Mouse (Mus musculus) frontal cortex, postnatal 14 days (tissue): ENCODE data around the gene Grip1.

Experiments
- DNase-seq, 2 experiments: peaks; one replicate each; pipeline ENCODE4 v3.0.0; 2022; ENCODE audit warnings: low spot score in 2 of 2

The Grip1 gene

GRCm38 (mm10) chr10:119756271-119756670 is 302.6 kb downstream of the Grip1 start:
- no peak for DNase-seq

DNA sequence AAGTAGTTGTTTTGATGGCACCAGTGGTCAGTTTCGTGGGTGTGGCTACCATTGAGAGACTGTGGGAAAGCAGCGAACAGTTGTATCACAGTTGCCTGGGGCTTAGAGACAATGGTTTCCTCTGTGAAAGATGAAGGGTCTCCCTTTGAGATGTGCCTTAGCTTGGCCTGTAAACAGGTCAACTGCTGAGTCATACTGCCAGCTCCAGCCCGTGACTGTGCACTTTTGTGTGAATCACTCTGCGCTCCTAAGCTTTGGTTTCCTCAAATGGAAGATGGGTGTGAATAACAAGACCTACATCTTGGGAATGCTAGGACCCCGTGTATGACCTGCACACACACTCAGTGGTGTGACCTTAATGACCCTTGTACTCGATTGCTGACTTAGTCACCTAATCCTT is 303.6 kb downstream of the Grip1 start:
- DNase-seq: no peak

- DNase-seq: peak in 1 of 2 experiments; percentile 7
These were observed 308.1 kb downstream of the Grip1 start for GRCm38 (mm10) chr10:119761451-119762367.

DNA sequence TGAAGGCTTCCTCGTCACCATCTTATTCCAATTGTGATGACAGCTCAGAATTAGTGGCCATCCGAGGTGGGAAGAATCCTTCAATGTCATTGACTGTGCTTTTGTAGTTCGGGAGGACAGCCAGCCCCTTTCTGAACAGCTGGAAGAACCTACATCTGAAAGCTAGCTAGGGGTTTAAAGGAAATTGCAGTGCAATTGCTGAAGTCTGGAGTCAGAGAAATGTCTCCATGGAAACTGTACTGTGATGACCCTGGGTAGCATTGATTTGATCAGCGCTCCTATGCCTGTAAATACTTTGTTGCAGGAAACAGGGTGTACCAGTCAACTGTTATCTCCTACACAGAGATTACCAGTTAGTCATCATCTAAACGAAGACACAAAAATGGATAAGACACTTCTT is 325.2 kb downstream of the Grip1 start:
- no peak for DNase-seq

GRCm38 (mm10) chr10:119779657-119780056 is 326.0 kb downstream of the Grip1 start:
- DNase-seq: no peak

- no peak for DNase-seq
These were observed 336.9 kb downstream of the Grip1 start for GRCm38 (mm10) chr10:119790507-119790906.

- DNase-seq: no peak
These were observed 348.8 kb downstream of the Grip1 start for GRCm38 (mm10) chr10:119802421-119802820.

GRCm38 (mm10) chr10:119803633-119804422 is 350.2 kb downstream of the Grip1 start:
- DNase-seq: no peak

GRCm38 (mm10) chr10:119804423-119804814 is 350.8 kb downstream of the Grip1 start:
- DNase-seq: no peak

DNA sequence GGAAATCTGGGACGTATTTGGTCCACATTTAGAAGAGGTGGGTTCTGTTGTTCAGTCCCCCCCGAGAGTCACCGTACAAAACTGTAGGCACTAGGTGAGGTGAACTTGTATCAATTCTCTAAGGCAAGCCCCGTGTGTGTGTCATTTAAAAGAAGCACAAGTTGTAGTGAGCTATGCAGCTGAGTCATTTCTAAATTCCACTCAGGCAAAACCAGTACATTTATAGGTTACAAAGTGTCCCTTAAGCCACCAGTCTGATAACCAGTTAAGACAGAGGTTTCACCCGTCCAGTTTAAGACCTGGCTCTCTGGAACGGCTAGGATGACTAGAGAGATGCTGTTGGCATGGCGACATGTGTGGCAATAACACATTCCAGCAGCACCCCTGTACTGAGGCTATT is 351.5 kb downstream of the Grip1 start:
- DNase-seq: no peak

DNA sequence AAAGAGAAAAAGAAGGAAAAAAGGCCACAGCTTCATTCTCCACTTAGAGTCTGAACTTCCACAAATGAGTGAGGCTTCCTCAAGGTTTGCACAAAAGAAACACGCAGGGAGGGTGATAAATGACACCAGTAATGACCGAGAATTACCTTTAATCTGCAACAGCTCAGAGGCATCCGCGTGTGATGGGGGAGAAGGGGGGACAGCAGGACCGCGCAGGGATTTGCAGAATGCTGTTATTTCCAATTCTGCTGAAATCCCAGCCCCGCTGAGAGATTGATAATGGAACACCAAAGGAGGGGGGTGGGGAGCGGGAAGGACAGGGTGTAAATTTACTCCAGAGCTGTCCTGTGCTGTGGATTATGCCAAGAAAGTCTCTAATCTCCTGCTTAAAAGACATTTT is 352.5 kb downstream of the Grip1 start:
- DNase-seq: no peak

GRCm38 (mm10) chr10:119808384-119808783 is 354.8 kb downstream of the Grip1 start:
- no peak for DNase-seq

DNA sequence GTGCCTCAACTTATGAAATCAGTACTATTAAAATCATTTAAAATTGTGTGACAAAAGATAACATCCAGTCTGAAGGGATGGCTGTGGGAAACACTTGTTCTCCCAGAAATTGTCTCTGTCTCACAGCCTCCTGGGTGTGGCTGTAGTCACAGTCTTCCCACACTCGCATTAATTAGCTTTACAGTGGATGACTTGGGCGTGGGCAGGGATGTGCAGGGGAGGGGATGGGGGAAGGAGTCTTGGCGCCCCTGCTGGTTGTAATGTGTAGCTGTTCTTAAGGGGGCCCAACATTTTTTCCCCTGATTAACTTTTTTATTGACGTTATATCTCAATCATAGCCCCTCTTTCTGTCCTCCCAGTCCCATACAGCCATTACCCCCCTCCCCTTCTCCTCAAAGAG is 360.5 kb downstream of the Grip1 start:
- DNase-seq: no peak

GRCm38 (mm10) chr10:119816001-119816400 is 362.4 kb downstream of the Grip1 start:
- DNase-seq: no peak

DNA sequence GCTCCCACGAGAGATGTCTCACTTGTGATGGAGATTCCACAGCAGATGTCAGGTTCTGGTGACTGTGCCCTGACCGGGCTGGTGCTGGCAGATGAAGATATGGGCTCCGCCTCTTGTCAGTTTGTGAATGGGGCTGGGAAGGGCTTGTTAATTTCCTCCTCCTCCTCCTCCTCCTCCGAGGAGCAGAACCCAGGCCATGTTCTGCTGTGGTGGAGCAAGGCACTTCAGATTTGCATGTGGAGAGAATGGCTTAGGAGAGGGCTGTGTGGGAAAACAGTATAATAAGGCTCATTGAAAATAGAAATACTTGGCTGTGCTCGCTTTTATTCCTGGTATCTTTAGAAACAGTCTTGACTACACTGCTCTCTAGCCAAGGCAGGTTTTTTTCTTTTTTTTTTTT is 364.8 kb downstream of the Grip1 start:
- DNase-seq: no peak

- peak in 1 of 2 experiments; percentile 26 for DNase-seq
These were observed 365.6 kb downstream of the Grip1 start for GRCm38 (mm10) chr10:119819102-119819681.

GRCm38 (mm10) chr10:119819740-119820139 is 366.1 kb downstream of the Grip1 start:
- no peak for DNase-seq

DNA sequence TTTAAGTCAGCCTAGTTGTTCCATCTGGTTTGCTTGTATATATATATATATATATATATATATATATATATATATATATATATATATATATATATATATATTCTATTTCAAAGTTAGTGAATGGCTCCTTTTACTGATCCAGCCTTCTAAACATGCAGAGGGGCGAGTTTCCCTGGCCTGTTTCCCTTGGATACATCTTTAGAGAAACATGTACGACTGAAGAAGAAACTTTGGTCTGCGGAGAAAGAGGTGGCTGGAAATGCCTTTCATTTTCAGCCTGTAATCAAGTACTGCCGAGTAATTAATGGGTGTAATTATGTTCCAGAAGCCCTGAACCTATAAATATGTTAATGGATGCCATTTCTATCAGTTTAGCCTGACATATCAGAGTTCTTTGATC is 366.8 kb downstream of the Grip1 start:
- no peak for DNase-seq

- no peak for DNase-seq
These were observed 370.1 kb downstream of the Grip1 start for GRCm38 (mm10) chr10:119823691-119824090.

DNA sequence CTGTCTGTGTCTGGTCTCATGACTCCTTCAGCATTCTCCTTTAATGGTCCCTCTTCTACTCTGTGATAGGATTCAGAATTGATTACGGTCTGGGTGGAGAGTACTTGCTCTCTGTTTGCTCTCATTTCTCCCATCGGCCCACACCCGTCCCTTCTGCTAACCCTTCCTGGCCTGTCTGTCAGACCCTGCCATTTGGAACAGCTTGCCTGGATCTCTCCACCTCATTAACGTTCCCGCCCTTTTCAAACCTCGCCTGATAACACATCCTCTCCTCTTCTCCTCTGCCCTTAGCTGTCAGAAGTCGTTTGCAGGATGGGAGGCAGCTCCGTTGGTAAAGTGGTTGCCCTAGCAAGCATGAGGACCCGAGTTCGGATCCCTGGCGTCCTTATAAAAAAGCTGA is 370.9 kb downstream of the Grip1 start:
- DNase-seq: no peak

GRCm38 (mm10) chr10:119830388-119830956 is 376.8 kb downstream of the Grip1 start:
- no peak for DNase-seq

DNA sequence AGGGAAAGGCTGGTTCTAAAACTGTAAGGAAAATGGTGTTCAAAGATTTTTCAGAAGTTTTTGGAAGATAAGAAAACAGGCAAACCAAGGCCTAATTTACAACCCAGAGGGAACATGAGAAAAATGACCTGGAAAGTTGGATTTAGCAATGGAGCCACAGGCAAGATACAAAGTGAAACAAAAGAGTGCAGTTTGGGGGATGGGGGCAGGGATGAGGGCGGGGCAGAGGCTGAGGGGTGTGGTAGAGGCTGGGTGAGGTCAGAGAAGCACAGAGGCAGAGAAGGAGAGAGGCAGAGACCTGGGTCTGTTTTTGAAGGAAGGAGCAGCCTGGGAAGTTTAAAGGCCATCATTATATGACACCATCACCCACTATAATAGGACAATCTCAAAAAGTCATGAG is 377.5 kb downstream of the Grip1 start:
- no peak for DNase-seq
